Mouse (Mus musculus) neutrophil, adult 5-6 weeks (primary cell): Measurements from ENCODE around the gene Cmpk1. TPM values are rescaled to one million over a fixed set of nuclear protein-coding genes. Genes with fewer than 3 reads are reported as not detected.
A peak's percentile ranks its signal among the peaks of the same experiment; 100 is the strongest.
"Not testable (repeated sequence)": the region's sequence is repeated elsewhere in the genome, so short reads cannot be mapped to it uniquely, and the experiment has no call there.

Experiments
- ATAC-seq: fragments of 151-379, 151-347 bp; 2 replicates; pipeline ENCODE4 v1.8.0; 2017; ENCODE audit warnings: mild to moderate bottlenecking, moderate TSS enrichment; ENCODE audit not compliant: insufficient number of reproducible peaks, poor library complexity, low FRiP score, severe bottlenecking; ENCODE audit errors: extremely low read depth
- total RNA-seq: library from RNA; stranded (forward); fragments of 200-1000 nt; gene quantifications from 2 replicates; pipeline ENCODE4 v1.2.3, GENCODE M21; 2017

Cmpk1 gene
- total RNA-seq, result 62.5 and 78.5 TPM in 2 replicates

DNA sequence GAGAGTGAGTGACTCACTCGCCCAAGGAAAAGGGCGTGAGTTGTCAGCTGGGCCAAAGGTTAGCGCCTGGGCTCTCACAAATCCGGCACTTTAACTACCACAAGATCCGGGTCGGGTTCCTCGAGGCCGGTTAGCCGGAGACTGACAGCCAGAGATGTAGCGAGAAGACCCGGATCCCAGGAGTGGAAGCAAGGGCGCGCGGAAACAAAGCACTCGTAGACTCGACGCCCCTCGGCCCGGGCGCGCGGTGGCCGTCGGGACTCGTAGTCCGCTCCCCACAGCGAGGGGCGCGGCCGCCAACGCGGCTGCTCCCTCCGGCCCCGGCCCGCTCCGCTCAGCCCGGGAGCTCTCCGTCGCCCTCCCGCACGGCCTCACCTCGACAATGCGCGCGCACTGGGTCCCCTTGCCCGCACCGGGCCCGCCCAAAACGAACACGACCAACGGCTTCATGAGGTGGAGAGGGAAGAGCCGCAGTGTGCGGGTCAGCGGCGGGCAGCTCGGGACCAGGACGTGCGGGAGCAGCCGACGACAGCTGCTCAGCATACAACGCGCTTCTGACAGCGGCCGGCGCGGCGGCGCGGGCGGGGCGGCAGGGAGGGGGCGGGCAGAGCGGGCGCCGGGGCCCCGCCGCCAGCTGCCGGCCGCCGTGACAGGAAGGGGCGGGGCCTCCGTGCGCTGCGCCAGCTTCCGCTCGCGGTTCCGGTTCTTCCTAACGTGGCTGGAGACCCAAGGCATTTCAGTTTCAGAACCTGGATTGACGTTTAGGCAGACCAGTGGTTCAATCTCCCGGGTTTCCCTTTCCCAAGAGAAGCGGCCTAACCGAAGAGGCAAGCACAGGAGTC lies at the start of gene Cmpk1:
Gene Cmpk1 (minus strand): TSS at position 651 of the 842 bp plus-strand sequence.
- ATAC-seq, result peak; percentile 80

DNA sequence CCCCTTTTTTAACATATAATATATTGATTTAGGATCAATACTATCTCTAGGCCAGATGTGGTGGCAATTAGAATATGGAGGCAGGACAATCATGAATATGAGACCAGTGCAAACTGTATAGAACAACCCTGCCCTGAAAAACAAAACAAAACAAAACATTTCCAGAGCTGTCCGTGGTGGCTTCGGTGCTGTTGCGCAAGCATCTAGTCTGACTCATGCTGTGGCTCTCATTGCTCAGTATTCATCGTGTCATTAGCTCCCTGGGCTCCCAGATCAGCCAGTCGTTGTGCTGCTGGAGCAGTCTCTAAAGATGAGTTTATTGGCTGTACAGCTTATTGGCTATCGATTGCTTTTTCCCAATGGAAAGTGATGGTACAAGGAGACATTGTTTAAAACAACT lies 48.0 kb upstream of the Cmpk1 start:
- peak; percentile 89 for ATAC-seq

DNA sequence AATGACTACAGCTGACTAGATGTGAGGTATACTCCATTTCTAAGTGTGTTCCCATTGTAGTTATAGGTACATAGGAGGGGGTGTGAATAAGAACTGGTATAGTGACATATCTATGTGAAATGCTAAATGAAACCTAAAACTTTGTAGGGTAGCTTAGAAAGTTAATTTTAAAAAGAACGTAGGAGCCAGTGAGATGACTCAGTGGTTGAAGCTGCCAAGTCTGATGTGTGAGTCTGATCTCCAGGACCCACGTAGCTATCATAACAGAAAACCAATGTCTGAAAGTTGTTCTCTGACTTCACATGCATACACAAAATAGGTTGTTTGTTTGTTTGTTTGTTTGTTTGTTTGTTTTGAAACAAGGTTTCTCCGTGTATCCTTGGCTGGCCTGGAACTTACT lies 33.0 kb upstream of the Cmpk1 start:
- no peak for ATAC-seq

DNA sequence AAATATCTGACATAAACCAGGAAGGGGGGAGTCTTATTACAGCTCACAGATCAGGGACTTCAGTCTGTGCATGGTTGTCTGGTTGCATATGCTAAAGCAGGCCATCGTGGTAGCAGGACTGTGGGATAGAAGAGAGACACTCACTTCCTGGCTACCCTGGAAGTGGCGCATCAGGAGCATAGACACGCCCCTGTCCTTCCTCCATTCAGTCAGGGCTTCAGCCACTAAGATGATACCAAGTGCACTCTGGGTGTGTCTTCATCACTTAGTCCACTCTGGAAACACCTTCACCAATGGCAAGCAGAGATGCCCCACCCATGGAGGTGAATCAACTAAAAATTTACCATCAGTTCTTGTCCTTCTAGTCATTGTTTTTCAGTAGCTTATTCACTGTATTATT lies 27.2 kb upstream of the Cmpk1 start:
- no peak for ATAC-seq

DNA sequence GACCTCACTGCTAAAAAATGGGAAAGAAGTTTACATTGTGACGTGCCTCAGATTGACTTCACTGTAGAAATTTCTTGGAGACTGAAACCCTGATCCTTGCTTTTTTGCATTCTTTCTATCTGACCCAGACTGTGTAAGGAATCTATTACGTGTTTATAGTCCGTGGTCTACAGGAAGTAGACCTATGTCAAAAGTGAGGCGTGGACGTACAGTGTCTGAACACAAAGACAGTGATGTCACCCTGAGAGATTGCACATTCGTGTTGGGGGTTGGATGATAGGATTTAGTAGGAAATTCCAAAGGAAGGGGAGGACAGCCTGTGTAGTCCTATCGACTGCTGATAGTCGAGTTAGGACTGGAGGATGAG lies 13.4 kb upstream of the Cmpk1 start:
- ATAC-seq, result no peak

DNA sequence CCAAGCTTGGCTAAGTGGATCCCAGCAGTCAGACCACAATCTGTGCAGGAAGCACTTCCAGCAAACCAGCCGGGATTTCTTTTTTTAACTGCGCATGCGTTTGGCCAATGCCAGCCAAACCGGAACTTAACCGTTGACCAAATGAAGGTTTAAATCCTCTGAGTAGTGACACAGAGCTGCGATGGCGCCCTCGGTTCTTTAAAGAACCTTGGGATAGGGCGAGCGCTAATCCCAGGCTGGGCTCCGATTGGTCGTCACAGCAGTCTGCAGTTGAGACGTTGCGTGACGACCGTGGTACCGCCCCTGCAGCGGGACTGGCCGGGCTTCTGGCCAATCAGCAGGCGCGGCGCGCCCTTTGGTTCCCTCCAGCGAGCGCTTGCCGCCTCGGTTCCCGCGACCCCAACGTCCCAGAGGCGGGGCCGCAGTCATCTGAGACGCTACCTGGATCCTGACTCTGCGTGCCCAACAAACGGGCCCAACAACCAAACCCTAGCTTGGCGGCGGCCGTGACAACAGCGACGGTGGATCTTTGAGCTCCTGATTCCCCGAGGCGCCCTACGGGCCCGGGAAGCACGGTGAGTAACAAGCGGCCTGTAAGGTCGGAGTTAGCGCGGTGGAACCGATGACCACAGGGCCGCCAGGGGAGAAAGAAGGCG lies 12.9 kb upstream of the Cmpk1 start, which contains the start of gene Stil:
Gene Stil (plus strand): TSS at position 387 of the 656 bp plus-strand sequence.
- ATAC-seq, result peak; percentile 100

DNA sequence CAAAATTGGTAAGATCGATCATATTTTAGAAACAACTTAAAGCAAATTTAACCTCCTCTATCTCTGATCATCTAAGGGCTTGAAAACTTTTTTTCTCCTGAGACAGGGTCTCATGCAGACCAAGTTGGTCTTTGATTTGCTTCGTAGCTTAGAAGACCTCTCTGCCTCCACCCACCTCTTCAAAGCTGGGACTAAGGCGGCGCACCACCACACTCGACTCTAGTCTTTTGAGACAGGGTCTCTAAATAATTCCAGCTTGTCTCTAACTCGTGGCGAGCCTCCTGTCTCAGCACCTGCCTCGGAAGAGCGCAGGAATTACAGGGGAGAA lies 12.4 kb upstream of the Cmpk1 start:
- ATAC-seq, result no peak

DNA sequence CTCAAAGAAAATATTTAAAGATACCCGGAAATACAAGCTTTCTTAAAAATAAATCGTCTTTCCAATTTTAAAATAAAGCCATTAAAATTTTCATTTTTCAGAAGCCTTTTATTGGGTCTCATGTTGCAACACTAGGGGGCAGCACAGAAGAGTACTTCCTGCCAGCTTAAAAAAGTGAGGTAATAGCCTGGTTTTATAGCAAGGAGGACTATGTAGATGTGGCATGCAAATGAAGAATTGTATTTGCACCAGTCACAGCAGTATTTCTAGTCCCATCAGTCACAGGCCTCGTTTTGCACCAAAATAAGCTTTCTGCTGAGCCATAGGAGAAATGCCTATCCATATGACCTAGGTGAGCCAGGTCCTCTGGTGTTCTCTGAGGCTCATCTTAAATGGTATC lies 10.0 kb upstream of the Cmpk1 start:
- ATAC-seq, result 0 out of 2 replicates have a peak, but pooled peaks have one; percentile 24

DNA sequence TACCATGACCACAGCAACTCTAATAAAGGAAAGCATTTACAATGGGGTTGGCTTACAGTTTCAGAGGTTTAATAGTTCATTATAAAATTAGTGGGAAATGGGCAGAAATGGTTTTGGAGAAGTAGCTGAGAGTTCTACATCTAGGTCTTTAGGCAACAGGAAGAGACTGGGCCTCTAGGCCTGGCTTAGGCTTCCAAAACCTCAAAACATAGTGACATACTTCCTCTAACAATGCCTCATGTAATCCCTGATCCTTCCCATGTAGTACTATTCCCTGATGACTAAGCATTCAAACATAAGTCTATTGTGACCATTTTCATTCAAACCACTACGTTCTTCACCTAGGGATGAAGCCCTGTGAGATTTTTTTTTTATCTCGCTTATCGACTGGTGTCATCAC lies 7.2 kb upstream of the Cmpk1 start:
- no peak for ATAC-seq

DNA sequence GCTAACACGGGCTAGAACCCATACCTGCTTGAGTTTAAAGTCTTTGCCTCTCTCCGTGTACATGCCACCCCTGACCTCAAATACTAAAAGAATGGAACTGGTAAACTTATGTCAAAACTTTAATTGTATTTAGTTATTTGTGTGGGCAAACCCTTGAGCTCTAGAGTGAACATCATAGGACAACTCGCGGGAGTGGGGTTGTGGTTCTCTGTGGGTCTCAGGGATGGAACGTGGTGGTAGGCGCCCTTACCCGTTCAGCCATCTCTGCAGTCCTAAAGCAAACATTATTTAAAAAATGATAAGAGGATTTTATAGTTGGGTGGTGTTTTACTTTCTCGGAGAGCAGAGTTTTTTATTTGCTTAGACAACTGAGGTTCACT lies 840 bp downstream of the Cmpk1 start:
- ATAC-seq, result no peak

DNA sequence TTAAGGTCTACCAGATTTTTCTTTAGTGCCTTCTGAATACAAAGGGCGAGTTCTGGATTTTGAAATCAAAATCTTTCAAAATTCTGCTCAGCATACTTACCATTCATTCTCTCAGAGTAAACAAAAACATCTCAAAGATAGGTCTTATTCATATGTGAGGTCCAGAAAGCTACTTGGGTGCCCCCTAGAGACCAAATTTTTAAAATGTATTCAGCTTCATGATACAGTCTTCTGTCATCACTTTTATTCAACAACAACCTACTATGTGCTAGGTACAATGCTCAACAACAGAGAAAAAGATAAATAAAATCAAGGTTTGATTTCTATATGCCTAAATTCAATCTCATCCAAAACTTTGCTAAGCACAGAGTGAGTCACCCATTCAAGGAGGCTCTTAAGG lies 4.0 kb downstream of the Cmpk1 start:
- 0 out of 2 replicates have a peak, but pooled peaks have one; percentile 27 for ATAC-seq

DNA sequence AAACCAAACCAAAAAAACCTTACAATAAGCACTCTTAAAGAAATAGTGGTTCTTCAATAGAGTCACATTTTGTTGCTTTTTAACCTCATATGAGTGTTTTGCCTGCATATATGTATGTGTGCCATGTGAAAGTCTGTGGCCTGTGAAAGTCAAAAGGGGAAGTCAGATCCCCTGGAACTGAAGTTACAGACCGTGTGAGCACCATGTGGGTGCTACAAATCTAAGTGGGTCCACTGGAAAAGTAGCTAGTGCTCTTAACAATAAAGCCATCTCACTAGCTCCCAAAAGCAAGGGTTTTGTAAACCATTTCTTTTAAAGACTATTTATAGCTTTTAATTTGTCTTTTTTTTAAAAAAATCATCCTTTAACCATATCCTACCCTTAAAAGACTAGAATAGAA lies 4.4 kb downstream of the Cmpk1 start:
- ATAC-seq, result peak; percentile 31; the same call in 1 of the 2 replicates

DNA sequence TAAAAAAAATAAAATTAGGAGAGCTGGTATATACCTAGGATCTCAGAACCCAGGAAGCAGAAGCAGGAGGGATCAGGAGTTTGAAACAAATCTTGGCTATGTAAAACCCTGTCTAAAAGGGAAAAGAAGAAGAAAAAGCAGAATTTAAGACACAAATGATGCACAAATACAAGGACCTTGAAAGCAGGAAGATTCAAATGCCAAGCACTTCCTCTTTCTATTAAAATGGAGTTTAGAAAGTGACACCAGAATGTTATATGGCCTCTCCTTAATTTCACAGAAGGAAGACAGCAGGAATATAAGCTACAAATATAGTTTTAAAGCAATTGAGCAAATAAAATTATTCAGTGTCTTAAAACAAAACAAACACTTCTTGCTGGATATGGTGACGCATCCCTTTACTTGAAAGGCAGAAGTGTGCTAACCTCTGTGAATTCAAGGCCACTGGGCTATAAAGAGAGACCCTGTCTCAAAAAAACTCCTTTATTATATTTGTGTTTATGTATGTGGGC lies 13.8 kb downstream of the Cmpk1 start:
- 0 out of 2 replicates have a peak, but pooled peaks have one; percentile 26 for ATAC-seq

DNA sequence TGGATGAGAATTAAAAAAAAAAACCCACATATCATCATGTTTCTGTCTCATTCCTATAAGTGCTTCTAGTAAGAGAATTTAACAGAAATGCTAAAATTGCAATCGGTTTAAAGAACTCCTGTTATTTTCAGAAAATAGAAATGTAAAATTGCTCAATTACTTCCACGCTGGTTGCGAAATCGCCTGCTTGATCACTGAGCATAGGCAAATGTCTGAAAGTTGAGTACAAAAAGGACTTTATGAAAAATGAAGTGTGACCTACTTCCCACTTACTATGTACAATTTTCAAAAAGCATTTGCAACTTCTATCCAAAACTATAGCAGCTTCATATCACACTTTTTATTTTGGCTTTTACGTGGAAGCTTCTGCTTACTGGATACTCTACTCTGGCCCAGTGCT lies 16.3 kb downstream of the Cmpk1 start:
- ATAC-seq, result no peak

DNA sequence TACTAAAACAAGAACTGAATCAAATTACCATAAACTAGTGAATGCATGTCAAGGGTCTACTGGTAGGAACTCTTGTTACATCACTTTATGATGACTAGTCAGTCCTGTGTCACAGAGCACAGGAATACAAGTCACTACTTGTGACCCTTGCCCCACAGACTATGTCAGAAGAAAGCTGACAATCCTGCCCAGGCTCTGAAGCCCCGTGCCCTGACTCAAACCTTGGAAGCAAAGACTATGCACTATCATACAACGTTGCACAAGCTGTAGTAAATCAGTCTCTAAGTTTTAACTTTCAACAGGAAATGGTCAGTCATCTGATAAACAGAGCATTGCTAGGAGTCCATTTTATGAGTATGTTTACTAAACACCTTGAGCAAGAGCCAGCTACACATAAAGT lies 26.2 kb downstream of the Cmpk1 start:
- not testable (repeated sequence) for ATAC-seq

DNA sequence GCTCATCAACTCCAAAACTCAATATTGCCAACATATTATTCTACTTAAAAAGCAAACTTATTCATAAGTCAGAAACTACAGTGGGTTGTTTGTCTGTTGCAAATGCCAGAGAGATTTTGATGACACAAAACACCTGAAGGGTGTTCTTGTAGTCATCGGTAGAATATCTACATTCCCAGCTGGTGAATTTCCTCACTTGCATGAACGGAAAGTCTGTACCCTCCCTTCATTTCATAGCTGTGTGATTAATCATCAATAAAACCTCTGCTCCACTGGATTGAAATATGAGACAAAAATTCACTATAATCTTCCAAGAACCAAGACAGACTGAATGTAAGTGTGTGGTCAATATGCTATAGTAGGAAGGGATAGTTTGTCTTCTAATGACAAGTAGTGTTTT lies 27.5 kb downstream of the Cmpk1 start:
- ATAC-seq, result no peak

DNA sequence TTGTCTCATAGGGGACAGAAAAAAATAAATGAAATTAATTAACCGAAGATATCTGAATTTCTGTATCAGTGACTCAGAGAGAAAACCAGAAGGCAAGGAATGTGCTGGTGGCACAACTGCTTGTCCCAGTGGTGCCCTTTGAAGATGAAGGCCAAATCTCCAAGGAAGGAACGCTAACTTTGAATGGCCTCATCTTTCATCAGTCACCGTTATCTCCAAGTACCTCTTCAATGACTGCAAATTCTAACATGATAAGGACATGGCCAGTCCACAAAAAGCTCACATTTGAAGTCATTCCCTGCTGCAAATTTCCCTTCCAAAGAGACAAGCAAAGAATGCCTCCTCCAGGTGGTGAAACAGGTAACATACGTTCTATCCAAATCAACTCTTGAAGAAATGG lies 28.3 kb downstream of the Cmpk1 start:
- no peak for ATAC-seq

DNA sequence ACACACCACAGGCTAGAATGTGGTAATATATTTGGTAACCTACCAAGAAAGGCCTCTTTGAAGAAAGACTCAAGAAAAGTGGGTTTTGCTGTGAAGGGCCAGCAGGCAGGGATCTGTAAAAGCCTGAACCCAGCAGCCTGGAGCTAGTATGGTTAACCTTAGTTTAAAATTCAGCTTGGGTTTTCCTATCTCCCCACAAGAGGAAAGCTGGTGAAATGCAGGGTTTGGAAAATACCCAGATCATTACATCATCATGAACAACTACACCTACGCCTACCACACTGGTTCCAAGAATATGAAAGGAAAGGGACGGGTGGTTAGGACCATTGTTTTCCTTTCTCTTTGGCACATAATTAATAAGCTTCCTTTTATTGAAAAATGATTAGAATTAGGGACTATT lies 28.8 kb downstream of the Cmpk1 start:
- no peak for ATAC-seq

DNA sequence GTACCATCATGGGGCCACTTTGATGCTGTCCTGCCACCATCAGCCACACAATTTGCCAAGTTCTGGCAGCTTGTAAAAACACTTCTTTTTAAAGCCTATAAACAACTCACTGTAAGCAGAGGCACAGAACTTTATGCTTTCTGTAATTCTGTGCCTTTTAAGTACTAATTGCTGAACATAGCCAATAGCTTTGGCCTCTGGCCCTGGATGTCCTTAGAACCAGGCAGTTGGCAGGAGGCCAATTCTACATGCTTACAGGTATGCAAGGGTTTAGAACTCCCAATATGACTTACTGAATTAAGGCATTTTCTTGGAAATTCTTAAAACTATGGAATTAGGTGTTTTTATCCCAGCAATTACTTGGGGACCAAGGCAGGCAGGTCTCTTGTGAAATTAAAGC lies 29.6 kb downstream of the Cmpk1 start:
- ATAC-seq, result no peak

DNA sequence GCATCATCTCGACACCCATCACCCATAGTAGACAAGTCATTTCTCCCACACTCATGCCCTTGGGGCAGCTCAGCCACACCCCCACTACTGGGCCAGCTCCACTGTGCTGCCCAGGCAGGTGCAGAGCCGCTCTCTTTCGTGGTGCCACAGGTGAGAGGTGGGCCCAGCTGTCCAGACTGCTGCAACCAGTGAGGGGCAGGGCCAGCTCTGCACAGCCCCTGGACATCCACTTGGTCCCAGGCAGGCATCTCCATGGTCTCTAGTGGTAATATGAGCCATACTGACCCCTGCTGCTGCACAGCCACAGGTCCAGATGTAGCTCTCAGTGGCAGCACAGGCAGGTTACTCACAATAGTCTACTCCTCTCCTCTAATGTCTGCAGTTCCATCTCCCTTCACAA lies 33.9 kb downstream of the Cmpk1 start:
- no peak for ATAC-seq
